Mouse (Mus musculus): ENCODE data around the gene Gtf2a1l.
A peak's percentile ranks its signal among the peaks of the same experiment; 100 is the strongest.

Gene Gtf2a1l

GRCm38 (mm10) chr17:88668452-88668851 is at the start of gene Gtf2a1l:
Gene Gtf2a1l (plus strand): TSS chr17:88668660.
- no peak for DNase-seq (ENCODE audit: low spot score)

GRCm38 (mm10) chr17:88620935-88621334 is 47.5 kb upstream of the Gtf2a1l start:
- no peak for DNase-seq (ENCODE audit: low spot score)

GRCm38 (mm10) chr17:88621374-88621773 is 47.1 kb upstream of the Gtf2a1l start:
- DNase-seq (ENCODE audit: low spot score) = no peak

GRCm38 (mm10) chr17:88622711-88623110 is 45.7 kb upstream of the Gtf2a1l start:
- DNase-seq (ENCODE audit: low spot score) = no peak

GRCm38 (mm10) chr17:88624386-88624785 is 44.1 kb upstream of the Gtf2a1l start:
- no peak for DNase-seq (ENCODE audit: low spot score)

GRCm38 (mm10) chr17:88625350-88625749 is 43.1 kb upstream of the Gtf2a1l start:
- DNase-seq (ENCODE audit: low spot score) = no peak

- no peak for DNase-seq (ENCODE audit: low spot score)
These were observed 42.5 kb upstream of the Gtf2a1l start for GRCm38 (mm10) chr17:88625931-88626330.

- DNase-seq (ENCODE audit: low spot score) = no peak
These were observed 42.1 kb upstream of the Gtf2a1l start for GRCm38 (mm10) chr17:88626347-88626811.

GRCm38 (mm10) chr17:88627150-88627549 is 41.3 kb upstream of the Gtf2a1l start:
- DNase-seq (ENCODE audit: low spot score) = no peak

GRCm38 (mm10) chr17:88628676-88629380 is 39.6 kb upstream of the Gtf2a1l start:
- no peak for DNase-seq (ENCODE audit: low spot score)

GRCm38 (mm10) chr17:88629381-88629759 is 39.1 kb upstream of the Gtf2a1l start:
- no peak for DNase-seq (ENCODE audit: low spot score)

GRCm38 (mm10) chr17:88629931-88630553 is 38.4 kb upstream of the Gtf2a1l start:
- DNase-seq (ENCODE audit: low spot score) = no peak

GRCm38 (mm10) chr17:88630554-88630948 is 37.9 kb upstream of the Gtf2a1l start:
- DNase-seq (ENCODE audit: low spot score) = no peak

GRCm38 (mm10) chr17:88632631-88633030 is 35.8 kb upstream of the Gtf2a1l start:
- DNase-seq (ENCODE audit: low spot score) = no peak

- no peak for DNase-seq (ENCODE audit: low spot score)
These were observed 32.4 kb upstream of the Gtf2a1l start for GRCm38 (mm10) chr17:88636076-88636475.

GRCm38 (mm10) chr17:88636587-88636986 is 31.9 kb upstream of the Gtf2a1l start:
- no peak for DNase-seq (ENCODE audit: low spot score)

GRCm38 (mm10) chr17:88641012-88641411 is 27.4 kb upstream of the Gtf2a1l start:
- DNase-seq (ENCODE audit: low spot score) = peak; percentile 32

- DNase-seq (ENCODE audit: low spot score) = no peak
These were observed 26.6 kb upstream of the Gtf2a1l start for GRCm38 (mm10) chr17:88641836-88642235.

- DNase-seq (ENCODE audit: low spot score) = no peak
These were observed 23.6 kb upstream of the Gtf2a1l start for GRCm38 (mm10) chr17:88644876-88645275.

- no peak for DNase-seq (ENCODE audit: low spot score)
These were observed 23.2 kb upstream of the Gtf2a1l start for GRCm38 (mm10) chr17:88645299-88645698.

GRCm38 (mm10) chr17:88647149-88647548 is 21.3 kb upstream of the Gtf2a1l start:
- DNase-seq (ENCODE audit: low spot score) = no peak

GRCm38 (mm10) chr17:88652010-88652409 is 16.4 kb upstream of the Gtf2a1l start:
- no peak for DNase-seq (ENCODE audit: low spot score)

- DNase-seq (ENCODE audit: low spot score) = no peak
These were observed 15.6 kb upstream of the Gtf2a1l start for GRCm38 (mm10) chr17:88652702-88653374.
